Mouse (Mus musculus) midbrain, postnatal 0 days (tissue): ENCODE results near the gene Gba2. TPM values are rescaled to one million over a fixed set of nuclear protein-coding genes. Genes with fewer than 3 reads are reported as not detected.
A peak's percentile ranks its signal among the peaks of the same experiment; 100 is the strongest.
"Not testable (repeated sequence)": the region's sequence is repeated elsewhere in the genome, so short reads cannot be mapped to it uniquely, and the experiment has no call there.

Experiments used
- ATAC-seq: fragments of 200-750 bp; cut with Nextera tagmentation; 2 replicates; pipeline ENCODE4 v1.8.0; 2017; ENCODE audit warnings: moderate number of reproducible peaks, mild to moderate bottlenecking, moderate TSS enrichment, moderate library complexity; ENCODE audit not compliant: low FRiP score
- DNase-seq: peaks from one replicate; pipeline ENCODE4 v3.0.0-alpha.2; 2015; ENCODE audit warnings: low spot score
- H3K27ac ChIP-seq: fragments of 300-500 bp; sonication (generic); 2 replicates; pipeline ENCODE4 v1.5.1; 2014; ENCODE audit warnings: low read depth, mild to moderate bottlenecking, low read length, mixed read lengths
- H3K27me3 ChIP-seq: fragments of 300-500 bp; sonication (generic); 2 replicates; pipeline ENCODE4 v1.6.1; 2014; ENCODE audit warnings: low read length, control low read depth, mixed read lengths; ENCODE audit not compliant: insufficient read depth
- H3K36me3 ChIP-seq: fragments of 300-500 bp; sonication (generic); 2 replicates; pipeline ENCODE4 v1.6.1; 2014; ENCODE audit warnings: low read length, control low read depth, mixed read lengths; ENCODE audit not compliant: insufficient read depth
- H3K4me1 ChIP-seq: fragments of 300-500 bp; sonication (generic); 2 replicates; pipeline ENCODE4 v1.6.1; 2014; ENCODE audit warnings: mild to moderate bottlenecking, control low read depth, antibody characterized with exemption, low read length, mixed read lengths; ENCODE audit not compliant: insufficient read depth
- H3K4me2 ChIP-seq: fragments of 300-500 bp; sonication (generic); 2 replicates; pipeline ENCODE4 v1.6.1; 2014; ENCODE audit warnings: low read depth, mild to moderate bottlenecking, low read length, mixed read lengths; ENCODE audit not compliant: poor library complexity, severe bottlenecking
- H3K4me3 ChIP-seq: fragments of 300-500 bp; sonication (generic); 2 replicates; pipeline ENCODE4 v1.5.1; 2014; ENCODE audit warnings: low read depth, mild to moderate bottlenecking, low read length, moderate library complexity
- H3K9ac ChIP-seq: fragments of 300-500 bp; sonication (generic); replicated peaks from 2 replicates; pipeline ENCODE4 v1.6.1; 2014; ENCODE audit warnings: mild to moderate bottlenecking, low read length, moderate library complexity, mixed read lengths; ENCODE audit not compliant: poor library complexity, severe bottlenecking
- H3K9me3 ChIP-seq: fragments of 300-500 bp; sonication (generic); 2 replicates; pipeline ENCODE4 v1.6.1; 2016; ENCODE audit warnings: low read length, control low read depth
- CTCF ChIP-seq: IDR thresholded peaks from 2 replicates; pipeline ENCODE4 v1.5.1; 2016; ENCODE audit warnings: antibody characterized with exemption, mild to moderate bottlenecking
- WGBS: fragments of 180-500 bp; shearing (Covaris S2); extraction: QIAGEN DNeasy Blood & Tissue Kit; methylation state at CpG from one replicate; pipeline ENCODE4 v1.1.7; 2014; 5-methylcytosine and 5-hydroxymethylcytosine counted together
- polyA plus RNA-seq: library from polyadenylated mRNA; unstranded; fragments of >200 nt; fragmentation: Nextera tagmentation; extraction: Ambion mirVana; gene quantifications from 2 replicates; pipeline ENCODE4 v1.2.1, GENCODE M21; 2015
- total RNA-seq: library from RNA; depleted of rRNA; stranded (reverse); fragments of >200 nt; gene quantifications from 2 replicates; pipeline ENCODE4 v1.2.3, GENCODE M21; 2014

Gba2 gene
- total and polyA plus RNA-seq, 2 experiments from 2014 or later = 29.3 to 47.5 TPM

DNA sequence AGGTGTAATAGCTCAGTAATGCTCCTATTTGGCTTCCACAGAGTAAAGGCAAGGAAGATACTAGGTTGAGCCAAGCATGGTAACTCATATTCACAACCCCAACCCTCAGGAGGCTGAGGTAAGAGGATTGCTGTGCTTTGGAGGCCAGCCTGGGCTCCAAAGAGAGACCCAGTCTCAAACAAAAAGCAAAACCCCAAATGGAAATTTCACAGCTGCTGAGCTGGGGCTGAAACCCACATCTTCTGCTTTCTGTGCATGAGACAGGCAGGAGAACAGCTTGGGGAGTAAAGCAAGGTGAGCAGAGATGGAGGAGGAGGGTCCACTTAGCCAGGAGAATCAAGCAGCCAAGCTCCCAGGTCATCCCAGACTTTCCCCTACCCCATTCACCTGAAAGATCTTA, 24.8 kb downstream of the Gba2 start:
- no peak for ATAC-seq
- no peak for DNase-seq
- no peak overlapping the region for H3K27ac ChIP-seq
- no peaks in the 10 kb centered on the region for H3K9me3 ChIP-seq
- peaks cover 67% of the 10 kb centered on the region for H3K36me3 ChIP-seq
- H3K9ac ChIP-seq = no peak overlapping the region
- no peak overlapping the region for H3K4me3 ChIP-seq
- H3K4me1 ChIP-seq = peaks cover 3% of the 10 kb centered on the region; the same call in 1 of the 2 replicates
- no peak for TF ChIP-seq CTCF
- no peaks in the 10 kb centered on the region for H3K27me3 ChIP-seq
- H3K4me2 ChIP-seq = no peak overlapping the region

DNA sequence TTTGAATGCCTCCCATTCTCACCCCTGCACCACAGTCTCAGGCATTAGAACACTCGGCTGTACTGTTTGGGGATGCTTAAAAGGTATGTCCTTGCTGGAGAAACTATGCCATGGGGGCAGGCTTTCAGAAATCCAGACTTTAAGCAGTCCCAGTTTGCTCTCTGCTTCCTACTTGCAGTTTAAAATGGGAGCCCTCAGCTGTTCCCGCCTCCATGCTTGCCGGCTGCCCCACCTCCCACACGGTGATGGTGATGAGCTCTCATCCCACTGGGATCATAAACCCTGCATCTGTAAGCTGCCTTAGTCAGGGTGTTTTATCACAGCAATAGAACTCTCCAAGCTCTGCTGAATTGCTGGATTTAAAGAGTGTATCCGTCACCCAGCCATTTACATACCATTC, 26.2 kb downstream of the Gba2 start:
- Histone ChIP-seq H3K4me1 (no peaks in the 10 kb centered on the region), H3K4me3 (no peak overlapping the region), H3K4me2 (no peak overlapping the region), H3K27ac (no peak overlapping the region), H3K9me3 (no peaks in the 10 kb centered on the region), H3K27me3 (no peaks in the 10 kb centered on the region), H3K9ac (no peak overlapping the region), H3K36me3 (peaks cover 82% of the 10 kb centered on the region)
- DNase-seq = no peak
- TF ChIP-seq CTCF = no peak
- ATAC-seq = no peak
- 96% methylated on average over 5 of the region's 5 CpGs for WGBS

DNA sequence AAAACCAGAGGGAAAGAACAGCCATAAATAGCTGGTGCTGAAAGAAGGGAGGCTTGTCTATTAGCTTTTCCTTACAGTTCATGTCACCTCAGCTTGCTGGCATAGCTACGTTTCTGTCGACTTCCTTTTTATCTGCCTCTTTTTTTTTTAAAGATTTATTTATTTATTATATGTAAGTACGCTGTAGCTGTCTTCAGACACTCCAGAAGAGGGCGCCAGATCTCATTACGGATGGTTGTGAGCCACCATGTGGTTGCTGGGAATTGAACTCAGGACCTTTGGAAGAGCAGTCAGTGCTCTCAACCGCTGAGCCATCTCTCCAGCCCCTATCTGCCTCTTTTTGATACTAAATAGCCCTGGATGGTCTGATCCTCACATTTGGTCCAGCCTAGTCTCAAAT, 26.8 kb downstream of the Gba2 start:
- not testable (repeated sequence) for H3K9me3 ChIP-seq, ATAC-seq, H3K27ac ChIP-seq, H3K4me1 ChIP-seq, H3K9ac ChIP-seq, DNase-seq, H3K4me2 ChIP-seq, H3K27me3 ChIP-seq, H3K4me3 ChIP-seq
- 88% methylated on average over 6 of the region's 6 CpGs for WGBS
- H3K36me3 ChIP-seq = peaks cover 84% of the 10 kb centered on the region

DNA sequence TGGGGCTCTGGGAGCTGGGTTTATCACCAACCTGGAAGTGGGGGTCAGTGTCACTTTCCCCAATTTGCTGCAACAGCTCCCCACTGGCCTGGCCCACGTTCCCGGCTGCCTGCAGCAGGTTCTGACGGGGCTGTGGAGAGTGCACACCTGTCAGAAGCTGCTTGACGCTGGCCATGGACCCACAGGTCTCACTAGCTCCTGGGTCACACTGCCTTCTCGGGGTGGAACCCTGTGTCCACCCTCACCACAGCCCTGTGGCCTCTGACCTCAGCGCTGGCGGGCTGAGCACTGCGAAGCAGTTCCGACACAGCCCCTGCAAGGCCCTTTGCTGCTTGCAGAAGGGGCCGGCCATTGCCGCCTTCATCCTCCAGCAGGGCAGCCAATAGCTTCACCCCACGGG, 29.6 kb downstream of the Gba2 start:
- Histone ChIP-seq H3K27ac (no peak overlapping the region), H3K27me3 (no peaks in the 10 kb centered on the region), H3K9ac (no peak overlapping the region), H3K9me3 (no peaks in the 10 kb centered on the region), H3K4me1 (no peaks in the 10 kb centered on the region), H3K4me2 (no peak overlapping the region), H3K4me3 (no peak overlapping the region), H3K36me3 (peaks cover 87% of the 10 kb centered on the region)
- no peak for TF ChIP-seq CTCF
- ATAC-seq (no peak), DNase-seq (no peak)
- WGBS = 90% methylated on average over 12 of the region's 12 CpGs

DNA sequence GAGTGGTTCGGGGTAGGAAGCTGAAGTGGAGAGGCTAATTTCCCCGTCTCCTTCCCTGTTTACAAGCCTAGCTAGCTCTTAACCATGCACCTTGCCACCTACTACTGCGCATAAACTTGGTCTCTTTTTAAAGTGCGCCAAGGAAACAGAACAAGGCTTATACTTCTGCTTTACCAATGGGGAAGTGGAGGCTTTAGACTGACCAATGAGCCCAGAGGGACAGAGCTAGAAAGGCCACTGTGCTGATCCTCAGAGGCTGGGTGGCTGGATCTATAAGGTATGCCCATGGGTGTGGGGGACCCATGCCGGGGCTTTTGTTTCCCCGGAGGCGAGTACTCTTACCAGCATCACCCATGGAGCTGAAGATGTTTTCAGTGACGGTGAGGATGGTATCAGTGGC, 31.5 kb downstream of the Gba2 start:
- peaks cover 88% of the 10 kb centered on the region for H3K36me3 ChIP-seq

DNA sequence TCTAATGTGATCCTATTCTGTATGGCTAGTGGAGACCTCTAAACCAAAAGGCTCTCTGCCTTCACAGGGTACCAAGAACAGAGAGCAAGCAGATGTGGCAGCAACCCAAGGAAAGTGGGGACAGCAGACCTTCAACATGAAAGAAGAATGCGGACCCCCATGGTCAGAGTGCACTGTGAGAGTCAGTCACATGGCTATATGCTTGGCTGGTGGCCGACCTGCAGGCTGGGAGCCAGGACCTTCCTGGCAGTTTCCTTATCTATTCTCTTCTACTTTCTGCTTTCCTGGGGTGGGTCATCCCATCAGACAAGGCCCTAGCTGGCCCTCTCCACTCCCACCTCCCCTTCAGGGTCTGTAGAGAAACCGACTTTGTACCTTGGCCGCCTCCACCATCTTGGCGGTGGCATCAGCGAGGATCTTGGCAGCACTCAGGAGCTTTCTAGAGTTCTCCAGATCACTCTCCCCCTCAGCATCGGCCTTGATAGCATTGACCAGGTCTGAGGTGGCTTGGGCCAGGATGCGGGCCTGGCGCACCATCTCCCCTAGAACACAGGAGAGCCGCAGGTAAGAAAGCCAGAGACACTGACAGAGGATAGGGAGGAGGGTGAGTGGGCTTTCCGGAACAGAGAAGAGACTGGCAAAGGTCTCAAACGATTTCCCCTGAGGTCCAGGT, 32.2 kb downstream of the Gba2 start:
- no peak for ATAC-seq

More for the DNA sequence above, 31.5 kb downstream of the Gba2 start:
- DNase-seq (no peak), ATAC-seq (no peak)
- Histone ChIP-seq H3K9ac (no peak overlapping the region), H3K4me1 (no peaks in the 10 kb centered on the region), H3K4me3 (no peak overlapping the region), H3K27me3 (no peaks in the 10 kb centered on the region), H3K9me3 (no peaks in the 10 kb centered on the region), H3K4me2 (no peak overlapping the region), H3K27ac (no peak overlapping the region)
- TF ChIP-seq CTCF = no peak
- WGBS = 92% methylated on average over 8 of the region's 8 CpGs

More for the DNA sequence above, 32.2 kb downstream of the Gba2 start:
- no peak overlapping the region for H3K27ac ChIP-seq
- WGBS = 89% methylated on average over 12 of the region's 12 CpGs
- DNase-seq = peak; percentile 6
- no peak overlapping the region for H3K4me2 ChIP-seq
- no peaks in the 10 kb centered on the region for H3K27me3 ChIP-seq
- H3K36me3 ChIP-seq = peaks cover 93% of the 10 kb centered on the region
- H3K4me1 ChIP-seq = no peaks in the 10 kb centered on the region
- TF ChIP-seq CTCF = no peak
- H3K9ac ChIP-seq = no peak overlapping the region
- no peak overlapping the region for H3K4me3 ChIP-seq
- H3K9me3 ChIP-seq = no peaks in the 10 kb centered on the region
